Mouse (Mus musculus) Patski (cell line): ENCODE measurements at regions not wholly inside any gene's neighbourhood (a gene's known extent, or its start where the extent isn't known, plus 50 kb on each side); places are given as distances from the start of the nearest gene placed in this dataset.

Source experiments
- ATAC-seq: fragments of 100-300 bp; one replicate; pipeline ENCODE4 v1.8.0; 2021
- CTCF ChIA-PET: fragments of 350-600 bp; sonication (Branson Sonifier 250); formaldehyde crosslinking; loops from one replicate; lab custom pipeline; 2022; ENCODE audit warnings: inconsistent platforms; lab: Charles Lee
- POLR2A ChIA-PET: fragments of 350-600 bp; sonication (Branson Sonifier 250); formaldehyde crosslinking; loops from one replicate; lab custom pipeline; 2022; ENCODE audit warnings: antibody characterized with exemption, inconsistent platforms; lab: Charles Lee
- DNase-seq: peaks from one replicate; pipeline ENCODE4 v3.0.0-alpha.2; 2011; ENCODE audit warnings: low read depth, low spot score
- H3K27me3 ChIP-seq: fragments of 371-371 bp; one replicate; pipeline ENCODE4 v1.5.1; 2021
- CTCF ChIP-seq: fragments of 100-300 bp; IDR thresholded peaks from one replicate; pipeline ENCODE4 v1.5.1; 2021
- in situ Hi-C: fragments of 300-500 bp; cut with MboI; formaldehyde crosslinking; loops from 3 replicates; pipeline ENCODE4 v1.11.1; 2018; ENCODE audit warnings: low pct_unique_long_range_greater_than_20kb, mixed read lengths

DNA sequence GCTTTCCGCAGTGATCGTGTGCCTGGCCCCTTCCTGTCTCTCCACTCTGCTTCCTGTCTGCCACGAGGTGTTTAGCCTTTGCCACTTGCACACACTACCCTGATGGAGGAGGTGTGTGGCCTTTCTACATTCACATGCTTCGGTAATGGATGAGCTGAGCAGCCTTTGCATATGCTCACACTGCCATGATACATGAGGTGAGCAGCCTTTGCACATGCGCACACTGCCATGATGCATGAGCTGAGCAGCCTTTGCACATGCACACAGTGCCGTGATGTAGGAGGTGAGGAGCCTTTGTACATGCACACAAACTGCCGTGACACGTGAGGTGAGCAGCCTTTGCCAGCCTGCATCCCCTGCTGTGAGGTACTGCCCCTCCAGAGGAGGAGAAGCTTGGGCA is 58.3 kb downstream of the Erv3 start:
- in situ Hi-C loops = no loop called here
- CTCF ChIA-PET = interaction anchor here (1.4 kb wide), 1 partner anchor 11 kb away, joined by 5 read pairs; no protein-coding TSS in a partner anchor
- POLR2A ChIA-PET = no interaction called here
- DNase-seq = no peak
- ATAC-seq = no peak
- no peak for TF ChIP-seq CTCF
- H3K27me3 ChIP-seq = no peaks in the 10 kb centered on the region

DNA sequence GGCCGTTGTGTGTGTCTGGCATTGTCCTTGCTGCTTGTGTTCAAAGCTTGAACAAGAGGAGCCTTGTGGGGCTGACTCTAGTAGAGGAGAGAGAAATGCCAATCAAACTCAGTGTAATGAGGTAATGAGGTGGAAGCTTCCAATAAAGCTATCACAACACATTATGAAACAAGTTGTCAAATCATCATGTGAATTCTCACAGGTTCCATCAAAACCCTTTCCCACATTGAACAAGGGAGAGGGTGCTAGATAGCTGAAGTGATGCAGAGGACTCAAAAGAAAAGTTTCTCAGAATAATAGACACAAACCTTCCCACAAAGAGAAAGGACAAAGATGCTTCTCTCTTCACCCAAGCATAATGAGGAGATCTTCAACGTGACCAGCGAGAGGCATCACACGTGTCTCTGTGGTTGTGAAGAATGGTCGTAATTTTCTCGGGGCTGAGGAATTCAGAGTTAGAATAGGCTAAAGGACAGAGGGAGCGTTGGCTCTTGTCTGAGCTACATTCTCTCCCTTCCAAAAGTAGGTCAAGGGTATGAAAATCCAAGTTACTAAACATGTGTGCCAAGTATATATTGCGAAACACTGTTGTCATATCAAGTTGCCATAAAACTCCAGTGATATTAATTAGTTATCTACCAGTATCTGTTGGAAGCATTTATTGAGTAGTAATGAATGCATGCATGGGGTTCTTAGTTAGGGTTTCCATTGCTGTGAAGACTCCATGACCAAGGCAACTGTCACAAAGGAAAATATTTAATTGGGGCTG is 59.2 kb downstream of the Erv3 start:
- TF ChIP-seq CTCF = no peak
- no peak for ATAC-seq
- in situ Hi-C loops = no loop called here
- CTCF ChIA-PET = interaction anchor here (1.0 to 1.1 kb wide), 3 partner anchors 20 to 79 kb away, joined by 3 to 4 read pairs (median 3); no protein-coding TSS in a partner anchor
- no peak for DNase-seq
- H3K27me3 ChIP-seq = no peaks in the 10 kb centered on the region
- POLR2A ChIA-PET = no interaction called here

DNA sequence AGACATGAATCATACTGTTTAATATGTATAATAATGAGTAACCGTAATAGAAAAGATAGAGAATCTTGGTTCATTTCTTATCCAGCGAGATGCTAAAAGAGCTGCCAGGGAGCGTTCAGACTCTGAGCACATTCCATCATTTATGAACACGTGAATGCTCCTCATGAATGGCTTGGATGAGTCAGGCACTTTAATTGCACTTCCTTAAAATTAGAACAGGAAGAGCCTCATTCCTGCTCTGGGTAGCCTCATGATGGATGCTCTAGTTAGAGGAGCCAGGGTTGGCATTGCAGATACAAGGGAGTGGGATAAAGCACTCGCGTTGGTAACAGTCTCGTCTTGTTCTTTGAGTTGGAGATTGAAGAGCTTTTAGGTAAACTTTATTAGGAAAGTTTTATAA is 60.1 kb downstream of the Erv3 start:
- TF ChIP-seq CTCF = no peak
- CTCF ChIA-PET = interaction anchor here (1.0 to 1.7 kb wide), 5 partner anchors 14 to 79 kb away, joined by 3 to 5 read pairs (median 3); no protein-coding TSS in a partner anchor
- no peak for DNase-seq
- in situ Hi-C loops = no loop called here
- no peaks in the 10 kb centered on the region for H3K27me3 ChIP-seq
- POLR2A ChIA-PET = no interaction called here
- peak; percentile 65 for ATAC-seq

DNA sequence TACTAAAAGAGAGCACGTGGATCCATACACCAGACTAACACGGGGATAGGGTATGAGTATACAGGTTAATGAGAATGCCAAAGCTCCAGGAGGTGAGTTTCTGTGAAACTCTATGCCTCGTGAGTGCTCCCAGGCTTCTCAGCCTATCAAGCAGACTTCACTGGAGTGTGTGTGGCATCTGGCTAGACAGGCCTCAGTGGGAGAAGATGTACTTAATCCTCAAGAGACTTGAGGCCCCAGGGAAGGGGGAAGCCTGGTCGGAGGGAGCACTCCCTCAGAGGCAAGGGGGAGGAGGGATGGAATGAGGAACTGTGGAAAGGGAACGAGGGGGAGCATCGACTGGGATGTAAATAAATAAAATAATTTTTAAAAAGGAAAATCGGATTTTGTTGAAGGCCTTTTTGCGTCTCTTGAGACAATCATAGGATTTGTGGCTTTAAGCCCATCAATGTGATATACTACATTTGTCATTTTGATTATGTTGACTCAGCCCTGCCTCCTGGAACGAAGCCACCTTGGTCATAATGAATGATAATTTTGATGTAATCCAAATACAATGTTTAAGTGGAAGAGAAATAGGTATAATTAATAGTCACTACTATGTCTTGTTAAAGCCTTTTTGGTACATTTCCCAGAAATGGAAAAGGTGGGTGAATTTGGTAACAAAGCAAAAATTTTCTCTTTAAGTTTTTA is 62.4 kb downstream of the Erv3 start:
- no peaks in the 10 kb centered on the region for H3K27me3 ChIP-seq
- TF ChIP-seq CTCF = no peak
- ChIA-PET POLR2A (no interaction called here), CTCF (interaction anchor here (1.2 kb wide), 1 partner anchor 26 kb away, joined by 3 read pairs; no protein-coding TSS in a partner anchor)
- no peak for DNase-seq
- in situ Hi-C loops = no loop called here
- no peak for ATAC-seq

DNA sequence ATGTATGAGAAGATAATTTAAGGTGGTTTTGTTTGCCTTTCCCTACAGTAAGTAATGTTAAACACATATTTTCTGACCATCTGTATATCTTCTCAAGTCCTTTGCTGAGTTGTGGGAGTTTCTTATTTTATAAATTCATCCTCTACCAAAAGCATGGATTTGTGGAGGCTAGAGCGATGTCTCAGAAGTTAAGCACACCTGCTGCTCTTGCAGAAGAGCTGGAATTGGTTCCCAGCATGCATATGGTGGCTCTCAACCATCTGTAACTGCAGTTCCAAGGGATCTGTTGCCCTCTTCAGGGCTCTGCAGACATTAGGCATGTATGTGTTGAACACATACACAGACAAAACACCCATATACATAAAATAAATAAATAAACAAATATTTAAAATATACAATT is 84.2 kb downstream of the Erv3 start:
- in situ Hi-C loops = loop anchor here (10.0 kb wide), 1 partner anchor 231 kb away; no protein-coding TSS in a partner anchor
- DNase-seq (no peak), ATAC-seq (no peak)
- CTCF ChIA-PET = no interaction called here
- no peak for TF ChIP-seq CTCF
- H3K27me3 ChIP-seq = no peaks in the 10 kb centered on the region
- POLR2A ChIA-PET = no interaction called here

DNA sequence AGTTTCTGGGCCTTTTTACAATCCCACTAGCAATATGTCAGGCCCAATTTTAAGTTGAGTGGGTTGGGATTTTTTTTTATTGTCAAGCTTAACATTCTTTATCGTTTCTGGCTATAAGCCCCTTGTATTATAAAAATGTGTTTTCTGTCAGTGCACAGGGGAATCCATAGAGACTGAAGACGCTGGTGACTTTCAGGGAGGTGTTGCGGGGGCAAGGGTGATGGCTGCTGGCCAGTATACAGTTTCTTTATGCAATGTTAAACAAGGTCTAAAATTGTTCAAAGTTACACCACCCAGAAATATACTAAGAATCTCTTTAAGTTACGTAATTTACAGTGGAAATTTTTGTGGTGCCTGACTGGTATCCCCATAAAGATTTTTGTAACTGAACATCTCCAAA is 85.9 kb downstream of the Erv3 start:
- POLR2A ChIA-PET = no interaction called here
- in situ Hi-C loops = loop anchor here (10.0 kb wide), 1 partner anchor 229 kb away; no protein-coding TSS in a partner anchor

DNA sequence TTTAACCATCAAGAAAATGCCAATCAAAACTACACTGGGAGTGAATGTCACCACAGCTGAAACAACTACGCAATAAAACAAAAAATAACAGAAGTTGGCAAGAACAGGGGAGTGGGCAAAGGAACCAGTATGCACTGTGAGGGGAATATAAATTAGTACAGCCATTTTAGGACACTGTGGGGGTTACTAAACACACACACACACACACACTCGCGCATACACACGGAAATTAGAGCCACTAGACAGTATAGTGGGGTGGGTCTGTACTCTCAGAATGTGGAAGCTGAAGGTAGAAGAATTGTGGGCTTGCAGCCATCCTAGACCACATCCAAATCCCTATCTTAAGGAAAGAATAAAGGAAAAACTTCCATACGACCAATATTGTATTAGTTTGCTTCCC is 87.4 kb downstream of the Erv3 start:
- POLR2A ChIA-PET = no interaction called here
- ATAC-seq (no peak), DNase-seq (no peak)
- no peak for TF ChIP-seq CTCF
- in situ Hi-C loops = loop anchor here (10.0 kb wide), 1 partner anchor 227 kb away; no protein-coding TSS in a partner anchor
- no peaks in the 10 kb centered on the region for H3K27me3 ChIP-seq
- CTCF ChIA-PET = interaction anchor here (1.2 to 3.7 kb wide), 7 partner anchors 8 to 226 kb away, joined by 3 to 24 read pairs (median 4); no protein-coding TSS in a partner anchor

More for the DNA sequence above, 85.9 kb downstream of the Erv3 start:
- H3K27me3 ChIP-seq = no peaks in the 10 kb centered on the region
- no peak for TF ChIP-seq CTCF
- CTCF ChIA-PET = interaction anchor here (0.9 to 1.5 kb wide), 3 partner anchors 25 to 243 kb away, joined by 3 to 5 read pairs (median 4); no protein-coding TSS in a partner anchor
- ATAC-seq = no peak
- no peak for DNase-seq

DNA sequence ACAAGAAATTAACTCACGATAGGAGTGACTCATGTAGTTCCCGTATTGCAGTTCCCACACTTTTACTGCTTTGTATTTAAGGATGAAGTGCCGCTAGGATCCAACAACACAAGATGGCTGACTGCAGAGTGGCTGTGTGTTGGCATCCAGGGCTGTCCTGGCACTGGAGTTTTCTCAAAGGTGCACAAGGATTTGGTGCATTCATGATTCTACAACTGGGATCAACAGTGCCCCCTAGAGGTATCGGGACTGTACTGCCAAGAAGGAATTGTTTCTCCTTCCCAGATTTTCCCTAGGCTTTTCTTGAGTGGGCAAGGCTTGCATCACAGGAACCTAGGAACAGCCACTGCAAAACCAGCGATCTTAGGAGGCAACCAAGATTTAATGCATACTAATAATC is 88.7 kb downstream of the Erv3 start:
- in situ Hi-C loops = loop anchor here (10.0 kb wide), 1 partner anchor 226 kb away; no protein-coding TSS in a partner anchor
- peak; percentile 83 for TF ChIP-seq CTCF
- no peaks in the 10 kb centered on the region for H3K27me3 ChIP-seq
- CTCF ChIA-PET = interaction anchor here (0.9 to 3.7 kb wide), 17 partner anchors 9 to 228 kb away, joined by 3 to 24 read pairs (median 4); partner anchors contain the start of gene Adra1d
- ATAC-seq (no peak), DNase-seq (no peak)
- POLR2A ChIA-PET = interaction anchor here (1.4 kb wide), 1 partner anchor 208 kb away, joined by 3 read pairs; the partner anchor contains the start of gene Adra1d

DNA sequence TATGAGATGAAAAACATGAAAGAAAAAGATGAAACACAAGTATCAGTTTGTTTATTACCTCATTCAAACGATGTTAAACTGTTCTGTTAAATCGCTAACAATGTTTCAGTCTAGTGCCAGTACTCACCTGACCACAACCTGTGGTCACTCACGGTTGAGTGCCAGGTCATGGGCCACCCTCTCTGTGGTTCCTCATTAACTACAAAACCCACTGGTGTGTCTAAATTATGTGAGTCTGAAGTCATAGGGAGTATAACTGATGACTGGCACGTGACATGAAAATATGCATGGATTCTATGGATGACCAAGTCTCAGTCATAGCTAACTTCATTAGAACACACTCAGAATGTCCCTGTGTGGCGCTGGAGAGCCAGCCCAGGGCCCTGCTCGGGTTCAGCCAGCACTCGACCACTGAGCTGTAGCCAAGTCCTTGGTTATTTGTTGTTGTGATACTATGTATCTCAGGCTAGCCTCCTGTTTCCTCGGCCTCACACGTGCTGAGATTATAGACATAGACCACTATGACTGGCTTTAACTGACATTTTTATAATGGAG is 89.8 kb downstream of the Erv3 start:
- ATAC-seq = peak; percentile 86
- peak; percentile 63 for TF ChIP-seq CTCF
- CTCF ChIA-PET = interaction anchor here (0.8 to 3.7 kb wide), 12 partner anchors 20 to 227 kb away, joined by 3 to 24 read pairs (median 4); partner anchors contain the start of gene Adra1d
- DNase-seq = peak; percentile 93
- in situ Hi-C loops = loop anchor here (10.0 kb wide), 1 partner anchor 225 kb away; no protein-coding TSS in a partner anchor
- no peaks in the 10 kb centered on the region for H3K27me3 ChIP-seq
- POLR2A ChIA-PET = interaction anchor here (0.7 kb wide), 1 partner anchor 168 kb away, joined by 3 read pairs; no protein-coding TSS in a partner anchor

DNA sequence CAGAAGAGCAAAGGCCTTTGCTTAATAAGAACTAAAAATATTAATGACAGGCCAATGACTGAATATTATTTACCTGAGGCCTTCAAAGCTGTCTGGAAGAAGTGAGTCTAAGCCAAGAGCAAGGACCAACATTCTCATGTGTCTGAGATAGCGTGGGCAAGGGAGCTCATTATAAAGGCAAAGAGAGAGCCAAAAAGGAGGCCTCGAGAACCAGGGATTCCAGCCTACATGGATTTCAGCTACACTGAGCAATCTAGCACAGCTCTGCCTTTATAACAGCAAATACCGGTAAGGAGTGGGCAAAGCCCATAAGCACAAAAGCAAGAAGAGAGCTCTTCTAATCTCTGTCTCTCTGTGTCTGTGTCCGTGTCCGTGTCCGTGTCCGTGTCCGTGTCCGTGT is 93.0 kb downstream of the Erv3 start:
- H3K27me3 ChIP-seq = no peaks in the 10 kb centered on the region
- POLR2A ChIA-PET = no interaction called here
- CTCF ChIA-PET = no interaction called here
- in situ Hi-C loops = no loop called here
- DNase-seq (no peak), ATAC-seq (no peak)
- TF ChIP-seq CTCF = no peak
